Mouse (Mus musculus) adrenal gland, postnatal 25 days (tissue): Measurements from ENCODE around the gene Wfdc1. TPM values are rescaled to one million over a fixed set of nuclear protein-coding genes. Genes with fewer than 3 reads are reported as not detected.

Experiments used
- DNase-seq: peaks from one replicate; pipeline ENCODE4 v3.0.0; 2021; ENCODE audit warnings: mixed read lengths
- long read RNA-seq: library from polyadenylated mRNA; stranded (forward); transcript quantifications from one replicate; pipeline ENCODE4 v2.0.0, GENCODE M21; 2021
- total RNA-seq: library from RNA; stranded (reverse); gene quantifications from 2 replicates; pipeline ENCODE4 v1.2.3, GENCODE M21; 2021

The Wfdc1 gene
- 4.6 and 6.1 TPM in 2 replicates for total RNA-seq
- long read RNA-seq, transcript Wfdc1-201 (7 exons, 1,371 nt) = major isoform, 10 of 11 reads
- long read RNA-seq, partial matches to known transcripts = 1 of 11 reads
- long read RNA-seq, other reads (novel, unspliced or antisense) = 0 of 11 reads

DNA sequence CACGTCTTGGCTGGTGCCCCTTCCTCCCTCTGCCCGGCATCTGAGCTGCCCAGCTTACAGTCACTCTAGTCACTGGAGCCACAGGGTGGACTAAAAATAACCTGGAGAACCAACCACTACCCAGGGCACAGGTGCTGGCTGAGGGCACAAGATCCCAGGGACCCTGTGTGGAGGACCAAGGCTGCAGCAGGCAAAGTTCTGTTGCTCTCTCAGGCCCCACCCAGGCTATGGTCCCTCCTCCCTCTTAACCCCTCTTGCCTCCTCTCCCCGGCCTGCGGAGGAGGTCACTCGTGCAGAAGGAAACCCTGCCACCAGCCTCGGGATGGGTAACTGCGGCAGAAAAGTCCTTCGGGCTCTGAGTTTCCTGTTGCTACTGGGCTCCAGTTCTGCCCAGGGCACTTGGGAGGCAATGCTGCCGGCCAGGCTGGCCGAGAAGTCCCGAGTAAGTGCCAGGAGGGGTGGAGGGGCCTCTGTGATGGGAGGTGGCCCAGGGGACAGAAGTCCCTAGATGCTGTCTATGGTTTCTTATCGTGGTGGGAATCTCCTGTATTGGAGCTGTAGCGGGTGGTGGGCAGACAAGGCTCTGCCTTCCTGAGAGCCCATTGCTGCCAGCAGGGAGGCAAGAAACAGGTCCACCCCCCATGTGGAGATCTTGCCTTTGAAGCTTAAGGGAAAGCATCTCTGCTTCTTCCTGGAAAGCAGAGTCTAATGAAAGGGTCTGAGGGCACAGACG lies at the start of gene Wfdc1:
TSS of gene Wfdc1 (plus strand) at position 147 of the 733 bp plus-strand sequence.
- DNase-seq = peak; percentile 26

DNA sequence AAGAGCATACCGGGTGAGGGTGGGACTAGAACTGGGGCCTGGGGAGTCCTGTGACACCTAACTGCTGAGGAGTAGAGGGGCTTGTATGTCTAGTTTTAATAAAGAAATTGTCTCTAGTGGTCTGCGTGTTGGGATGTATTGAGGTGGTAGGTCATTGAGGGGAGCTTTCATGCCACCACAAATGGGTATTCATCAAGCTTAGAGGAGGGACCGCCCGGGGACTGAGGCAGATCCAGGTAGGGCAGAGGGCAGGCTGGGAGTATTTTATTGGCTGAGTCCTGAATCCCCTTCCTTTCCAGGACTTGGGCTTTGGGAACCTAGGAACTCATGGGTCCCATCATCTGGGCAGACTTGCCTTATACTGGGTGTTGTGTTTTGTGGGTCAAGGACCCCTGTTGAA lies 49.4 kb upstream of the Wfdc1 start:
- DNase-seq = no peak

DNA sequence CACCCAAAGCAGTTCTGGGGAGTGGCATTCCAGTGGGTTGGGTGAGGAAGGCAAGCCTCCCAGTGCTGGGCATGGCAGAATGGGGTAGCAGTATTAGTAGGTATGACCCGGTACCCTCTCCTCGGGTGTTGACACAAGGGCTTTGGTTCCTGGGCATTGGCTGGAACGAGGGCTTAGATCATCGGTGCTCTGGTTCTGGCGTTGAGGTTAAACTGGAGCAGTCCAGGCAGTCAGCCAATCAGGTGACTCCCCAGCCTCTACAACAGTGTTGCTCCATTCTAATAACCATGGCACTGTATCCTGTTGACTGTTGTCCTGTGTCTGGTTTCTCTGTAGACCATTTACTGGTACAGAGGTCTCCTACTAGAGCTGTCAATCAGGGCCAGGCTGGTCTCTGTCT lies 48.6 kb upstream of the Wfdc1 start:
- no peak for DNase-seq

DNA sequence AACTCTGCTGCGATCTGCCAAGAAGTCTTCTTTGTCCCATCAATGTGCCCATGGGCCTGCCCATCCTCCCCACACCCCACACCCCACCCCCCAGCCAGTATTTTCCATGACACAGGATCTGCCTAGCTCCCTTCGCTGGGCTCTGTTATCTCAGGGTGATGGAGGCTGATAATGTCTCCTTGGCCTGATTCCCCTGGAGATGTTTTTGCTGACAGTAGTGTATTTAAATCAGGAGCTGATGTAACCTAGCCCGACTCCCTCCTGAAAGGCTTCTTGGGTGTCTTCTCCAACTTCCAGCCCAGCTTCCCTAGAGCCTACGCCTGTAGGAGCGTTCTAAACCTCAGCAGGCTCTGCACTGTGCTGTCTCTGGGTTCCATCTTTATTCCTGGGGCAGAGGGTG lies 47.3 kb upstream of the Wfdc1 start:
- no peak for DNase-seq

GRCm38 (mm10) chr8:119620116-119620840 lies 45.9 kb upstream of the Wfdc1 start:
- no peak for DNase-seq

DNA sequence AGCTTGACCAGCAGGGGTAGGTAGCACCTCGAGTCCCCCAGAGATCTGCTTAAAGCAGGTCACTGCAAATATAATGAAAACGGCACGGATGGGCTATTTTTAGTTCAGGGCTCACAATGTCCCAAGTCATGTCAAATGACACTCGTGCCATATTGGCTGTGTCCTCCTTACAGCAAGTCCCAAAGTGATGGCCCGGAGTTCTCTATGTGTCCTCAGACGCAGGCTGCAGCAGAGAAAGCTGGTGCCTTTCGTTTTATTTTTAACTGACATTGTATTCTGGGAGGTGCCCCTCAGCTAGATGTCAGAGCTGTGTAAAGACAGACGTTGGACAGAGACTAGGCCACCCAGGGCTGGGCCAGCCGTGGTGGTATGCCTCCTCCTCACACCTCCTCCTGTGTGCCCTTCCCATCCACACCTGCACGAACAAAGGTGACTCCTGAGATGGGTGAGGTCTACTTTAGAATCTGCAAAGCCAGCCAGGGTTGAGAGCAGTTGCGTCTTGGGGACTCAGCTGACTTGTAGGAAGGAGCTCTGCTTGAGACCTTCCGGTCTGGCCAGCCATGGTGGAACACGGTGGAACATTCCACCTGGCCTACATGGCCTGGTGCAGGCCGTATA lies 45.2 kb upstream of the Wfdc1 start:
- no peak for DNase-seq

DNA sequence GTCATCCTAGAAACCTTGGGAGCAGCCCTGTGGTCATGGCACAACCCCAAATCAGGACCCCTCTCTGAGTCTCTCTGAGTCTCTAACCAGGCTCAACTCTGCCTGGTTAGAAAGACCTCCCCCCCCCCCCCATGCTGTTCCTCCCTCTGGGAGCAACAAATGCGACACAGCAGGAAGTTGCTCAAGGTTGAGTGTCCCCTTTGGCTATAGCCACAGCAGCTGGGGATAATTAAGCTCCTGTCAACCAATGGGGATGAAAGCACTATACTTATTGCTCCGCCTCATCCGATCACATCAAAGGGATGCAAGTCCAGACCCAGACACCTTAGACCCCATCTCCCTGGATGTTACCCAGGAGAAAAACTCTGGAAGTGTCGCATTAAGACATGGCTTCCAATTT lies 43.6 kb upstream of the Wfdc1 start:
- no peak for DNase-seq

GRCm38 (mm10) chr8:119623061-119623460 lies 43.1 kb upstream of the Wfdc1 start:
- no peak for DNase-seq

- no peak for DNase-seq
Observed at GRCm38 (mm10) chr8:119623744-119624143, 42.4 kb upstream of the Wfdc1 start.

GRCm38 (mm10) chr8:119624916-119625315 lies 41.2 kb upstream of the Wfdc1 start:
- no peak for DNase-seq

- no peak for DNase-seq
Observed at GRCm38 (mm10) chr8:119625788-119626187, 40.4 kb upstream of the Wfdc1 start.

DNA sequence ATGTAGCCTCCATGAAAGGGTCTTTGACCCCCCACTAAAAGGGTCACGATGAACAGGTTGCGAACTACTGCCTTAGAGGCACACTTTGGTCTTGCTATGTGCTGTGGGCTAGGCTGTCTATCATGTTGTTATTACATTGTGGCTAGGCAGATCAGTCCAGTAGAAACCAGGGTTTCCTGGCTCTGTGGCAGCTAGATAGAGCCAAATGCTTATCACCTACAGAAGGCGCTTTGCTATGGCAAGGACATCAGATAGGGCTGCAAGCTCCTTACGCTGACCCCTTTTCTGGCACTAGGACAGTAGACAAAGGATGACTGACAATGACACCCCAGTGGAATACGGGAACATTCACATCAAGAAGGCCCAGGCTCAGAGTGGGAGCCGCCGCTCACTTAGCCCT lies 39.0 kb upstream of the Wfdc1 start:
- no peak for DNase-seq

- no peak for DNase-seq
Observed at GRCm38 (mm10) chr8:119627613-119628359, 38.4 kb upstream of the Wfdc1 start.

- no peak for DNase-seq
Observed at GRCm38 (mm10) chr8:119630841-119631240, 35.3 kb upstream of the Wfdc1 start.

DNA sequence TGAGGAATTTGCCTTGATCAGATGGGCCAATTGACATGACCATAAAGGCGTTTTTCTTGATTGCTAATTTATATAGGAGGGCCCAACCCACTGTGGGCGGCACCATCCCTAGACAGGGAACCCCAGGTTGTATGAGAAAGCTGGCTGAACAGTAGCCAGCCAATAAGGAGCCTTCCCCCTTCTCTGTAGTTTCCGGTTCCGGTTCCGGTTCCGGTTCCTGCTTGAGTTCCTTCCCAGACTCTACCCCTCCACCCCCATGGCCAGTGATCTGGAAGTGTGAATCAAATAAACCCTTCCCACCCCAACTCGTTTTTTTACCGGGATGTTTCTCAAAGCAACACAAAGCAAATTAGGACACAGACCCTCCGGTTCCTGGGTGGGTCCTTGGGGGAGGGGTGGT lies 33.9 kb upstream of the Wfdc1 start:
- no peak for DNase-seq

GRCm38 (mm10) chr8:119632909-119633308 lies 33.3 kb upstream of the Wfdc1 start:
- no peak for DNase-seq

- no peak for DNase-seq
Observed at GRCm38 (mm10) chr8:119634616-119635336, 31.4 kb upstream of the Wfdc1 start.

DNA sequence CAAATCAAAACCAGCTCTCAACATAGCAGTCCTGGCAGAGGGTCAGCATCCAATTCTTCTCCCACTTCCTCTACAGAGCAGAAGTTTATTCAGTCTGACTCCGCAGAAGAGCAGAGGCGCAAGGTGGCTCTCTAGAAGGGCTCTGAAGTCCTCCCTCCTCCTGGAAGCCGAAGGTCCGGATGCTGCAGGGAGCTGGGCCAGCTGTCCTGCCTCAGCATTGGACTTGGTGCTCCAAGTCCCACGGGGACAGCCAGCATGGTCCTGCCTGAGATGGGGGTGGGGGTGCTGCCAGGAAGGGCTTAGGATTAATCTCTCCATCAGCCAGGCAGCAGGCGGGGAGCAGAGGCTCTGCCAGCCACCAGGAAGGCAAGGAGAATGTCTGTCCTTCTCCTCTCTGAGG lies 30.8 kb upstream of the Wfdc1 start, which contains the start of gene Kcng4:
TSS of gene Kcng4 (minus strand) at position 303 of the 400 bp plus-strand sequence.
- no peak for DNase-seq

- no peak for DNase-seq
Observed at GRCm38 (mm10) chr8:119635958-119636357, 30.2 kb upstream of the Wfdc1 start.

- DNase-seq = no peak
Observed at GRCm38 (mm10) chr8:119636766-119637165, 29.4 kb upstream of the Wfdc1 start.

DNA sequence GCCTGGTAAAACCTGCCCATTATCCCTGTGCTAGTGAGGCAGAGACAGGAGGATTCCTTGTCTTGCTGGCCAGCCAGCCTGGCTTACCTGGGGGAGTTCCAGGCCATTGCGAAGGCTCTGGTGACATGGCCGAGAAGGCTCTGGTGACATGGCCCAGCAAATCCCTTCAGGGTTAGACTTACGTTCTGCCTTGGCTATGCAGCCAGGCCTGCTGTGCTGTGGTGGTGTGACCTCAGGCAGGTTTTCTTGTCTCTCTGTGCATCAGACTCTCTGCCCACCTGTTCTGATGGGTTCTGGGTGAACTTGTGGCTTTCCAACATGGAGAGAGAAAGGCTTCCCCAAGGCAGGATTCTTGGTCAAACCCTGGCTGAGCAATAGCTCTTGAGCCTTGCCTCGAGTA lies 28.8 kb upstream of the Wfdc1 start:
- no peak for DNase-seq

DNA sequence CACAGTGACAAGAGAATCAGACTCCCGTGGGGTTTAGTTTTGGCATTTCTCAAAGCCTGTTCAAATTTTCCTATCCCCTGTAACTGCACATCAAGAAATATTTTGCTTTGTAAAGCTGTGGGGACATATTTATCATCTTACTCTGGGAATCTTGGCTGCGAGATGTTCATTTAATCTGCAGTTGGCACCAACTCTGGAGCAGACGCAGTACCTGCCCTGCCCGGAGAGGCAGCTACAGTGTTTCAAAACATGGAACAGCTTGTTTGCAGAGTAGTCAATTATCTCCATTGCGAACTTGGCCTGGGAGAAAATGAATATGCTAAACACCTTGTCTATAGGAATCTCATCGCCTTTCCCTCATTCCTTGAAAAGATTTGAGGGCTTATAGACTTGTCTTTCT lies 27.9 kb upstream of the Wfdc1 start:
- no peak for DNase-seq
